Mouse (Mus musculus): ENCODE measurements around the gene Grm5.
A peak's percentile ranks its signal among the peaks of the same experiment; 100 is the strongest.

Grm5 gene

DNA sequence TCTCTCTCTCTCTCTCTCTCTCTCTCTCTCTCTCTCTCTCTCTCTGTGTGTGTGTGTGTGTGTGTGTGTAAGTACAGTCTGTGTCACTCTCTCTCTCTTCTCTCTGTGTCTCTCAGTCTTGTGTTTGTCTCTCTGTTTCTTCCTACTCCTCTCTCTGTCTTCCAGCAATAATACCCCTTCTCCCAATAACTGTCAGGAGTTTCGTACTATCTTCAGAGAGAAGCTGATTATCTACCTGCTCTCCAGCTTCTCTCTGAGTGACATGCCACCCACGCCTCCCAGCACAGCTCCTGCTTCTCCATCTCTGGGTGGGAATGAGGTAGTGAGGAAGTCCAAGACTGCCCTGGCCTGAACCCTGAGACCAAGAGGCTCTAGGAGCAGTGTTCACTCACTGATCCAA lies at the start of gene Grm5:
Gene Grm5 (plus strand): TSS at position 301 of the 400 bp plus-strand sequence.
- no peak for DNase-seq

DNA sequence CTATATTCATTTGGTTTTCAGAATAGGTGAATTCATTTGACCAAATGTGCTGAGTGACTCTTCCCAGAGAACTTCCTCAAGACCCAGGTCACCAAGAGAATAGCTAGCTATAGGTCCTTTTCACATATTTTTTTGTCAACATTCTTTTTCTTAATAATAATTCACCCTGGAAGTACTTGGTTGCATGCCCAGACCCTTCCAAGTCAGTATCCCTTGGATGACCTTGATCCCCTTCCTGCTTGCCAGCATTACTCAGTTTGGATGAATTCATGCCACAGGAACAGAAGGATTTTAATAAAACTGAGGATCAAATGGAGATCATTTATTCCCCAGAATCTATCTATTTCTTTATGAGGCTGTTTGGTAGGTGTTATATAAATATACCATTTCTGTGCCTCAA lies 44.9 kb upstream of the Grm5 start:
- no peak for DNase-seq

DNA sequence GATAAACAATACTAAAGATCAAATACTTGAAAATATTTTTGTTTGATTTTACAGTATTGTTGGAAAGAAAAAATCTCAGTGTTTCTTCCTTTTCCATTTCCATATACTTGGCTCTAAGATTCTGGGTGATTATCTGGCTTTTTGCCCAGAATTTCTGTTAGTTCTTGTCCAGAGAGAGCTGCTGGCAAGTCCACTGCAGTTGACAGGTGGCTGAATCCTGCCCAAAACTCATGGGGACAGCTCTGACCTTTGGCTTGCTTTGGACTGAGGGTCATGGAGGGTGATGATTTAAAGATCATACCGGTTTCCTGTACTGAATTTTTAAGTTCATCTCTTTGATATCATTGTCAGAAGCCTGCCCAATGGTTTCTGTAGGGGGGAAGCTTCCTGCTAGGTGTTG lies 18.7 kb upstream of the Grm5 start:
- DNase-seq = no peak

DNA sequence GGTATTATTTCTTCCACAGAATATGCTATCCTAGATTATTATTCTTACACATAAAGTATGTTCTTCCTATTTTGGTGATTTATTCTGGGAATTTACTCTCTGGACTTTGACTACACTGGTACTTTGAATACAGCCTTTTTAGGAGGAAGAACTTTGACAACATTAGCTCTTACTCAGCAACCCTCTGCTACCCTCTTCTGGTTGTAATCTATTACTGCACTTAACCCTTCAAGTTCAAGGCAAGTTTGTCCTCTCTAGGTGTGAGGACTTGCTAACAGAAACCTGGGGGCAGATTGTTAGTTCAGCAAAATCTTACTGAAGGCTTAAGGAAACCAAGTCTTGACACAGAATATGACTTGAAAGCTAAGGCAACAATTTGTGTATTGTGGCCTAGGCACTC lies 17.5 kb upstream of the Grm5 start:
- DNase-seq = no peak

DNA sequence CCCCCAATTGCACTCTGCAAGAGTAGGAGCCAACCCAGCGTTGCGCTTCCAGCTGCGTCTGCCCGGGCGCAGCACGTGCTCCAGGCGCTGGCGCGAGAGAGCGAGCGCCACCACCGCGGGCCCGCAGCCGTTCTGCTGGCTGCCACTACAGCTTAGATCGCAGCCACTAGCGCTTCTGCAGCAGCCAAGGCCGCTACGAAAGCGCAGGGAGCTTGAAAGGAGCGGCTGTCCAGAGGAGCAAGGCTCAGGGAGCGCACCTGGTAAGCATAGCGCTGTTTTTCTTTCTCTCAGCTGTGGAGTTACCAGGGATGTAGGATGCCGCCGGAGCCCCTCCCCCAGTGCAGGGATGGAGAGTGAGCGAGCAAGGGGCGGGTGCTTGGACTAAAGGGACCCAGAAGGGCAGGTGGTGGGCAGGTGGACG lies 323 bp downstream of the Grm5 start:
- DNase-seq = no peak

DNA sequence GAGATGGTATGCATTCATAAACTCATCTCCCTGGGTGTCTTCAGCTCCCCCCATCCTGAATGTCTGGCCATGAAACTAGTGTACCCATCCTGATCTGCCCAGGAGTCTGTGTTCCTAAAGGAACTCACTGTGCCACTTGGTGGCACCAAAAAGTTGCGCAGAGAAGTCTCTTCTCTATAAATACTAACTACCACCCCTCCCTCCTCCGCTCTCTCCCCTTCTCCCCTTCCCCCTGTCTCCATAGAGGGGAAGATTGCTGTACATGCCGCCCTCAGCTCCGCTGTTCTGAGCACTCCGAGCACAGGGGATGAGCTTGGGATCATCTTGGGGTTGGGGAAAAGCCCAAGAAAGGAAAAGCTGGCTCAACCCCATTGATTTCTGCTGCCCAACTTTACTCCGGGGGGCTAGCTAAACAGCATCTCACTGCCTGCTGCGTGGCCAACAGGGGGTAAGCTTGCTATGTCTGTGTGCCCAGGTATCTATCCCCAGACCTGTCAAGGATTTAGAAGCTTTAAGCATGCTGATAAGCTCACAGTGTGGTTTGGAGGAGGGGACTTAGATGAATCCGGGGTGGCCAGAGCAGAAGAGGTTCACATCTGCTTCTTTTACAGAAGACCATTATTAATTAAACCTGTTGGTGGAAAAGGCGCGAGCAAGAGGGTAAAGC lies 2.4 kb downstream of the Grm5 start:
- DNase-seq = no peak

DNA sequence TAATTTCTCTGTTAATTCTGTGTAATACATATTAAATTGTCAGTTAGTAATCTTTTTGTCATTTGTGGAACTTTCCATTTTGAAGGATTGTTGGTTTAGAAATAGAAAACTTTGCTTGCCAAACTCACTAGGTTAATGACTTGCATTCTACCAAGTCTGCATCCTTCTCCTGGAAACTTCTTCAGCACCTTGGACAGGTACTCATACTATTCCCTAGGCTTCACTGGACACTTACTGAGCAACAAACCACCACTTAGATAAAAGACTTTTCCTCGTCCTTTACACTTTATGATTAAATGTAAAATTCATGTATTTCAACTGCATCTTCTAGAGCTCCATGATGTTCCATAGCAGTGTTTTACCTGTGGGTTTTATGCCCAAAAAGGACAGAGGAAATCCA lies 4.0 kb downstream of the Grm5 start:
- no peak for DNase-seq

DNA sequence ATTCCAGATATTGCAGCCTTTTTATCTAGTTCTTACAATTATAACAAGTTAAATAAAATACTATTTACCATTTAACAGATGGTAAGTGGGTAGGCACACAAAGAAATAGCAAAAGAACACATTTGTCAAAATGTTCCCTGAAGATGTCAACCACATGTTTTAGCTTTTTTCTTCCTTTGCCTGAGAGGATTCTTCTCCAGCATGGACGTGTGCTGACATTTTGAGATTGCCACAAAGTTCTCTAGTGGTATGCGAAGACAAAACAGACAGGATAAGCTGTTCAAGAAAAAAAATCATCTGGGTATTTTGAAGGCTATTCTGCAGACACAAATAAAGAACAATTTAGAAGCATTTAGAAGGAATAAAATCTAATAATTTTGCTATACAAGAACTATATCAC lies 42.3 kb downstream of the Grm5 start:
- no peak for DNase-seq

DNA sequence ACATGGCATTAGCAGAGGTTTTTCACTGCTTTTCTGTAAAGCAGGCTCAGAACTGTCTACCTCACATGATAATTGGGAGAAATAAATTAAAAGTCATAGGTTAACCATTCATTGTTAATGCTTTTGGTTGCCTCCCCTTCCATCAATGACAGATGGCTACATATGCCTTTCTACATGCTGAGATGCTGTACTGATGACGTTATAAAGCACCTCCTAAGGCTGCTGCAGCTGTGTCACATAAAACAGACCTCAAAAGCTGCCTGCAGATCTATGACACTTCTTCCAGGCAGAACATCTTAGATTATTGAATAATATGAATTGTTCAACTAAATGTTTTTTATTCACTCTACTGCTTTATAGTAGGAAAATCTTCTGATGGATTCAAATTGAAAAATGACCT lies 51.6 kb downstream of the Grm5 start:
- DNase-seq = no peak

DNA sequence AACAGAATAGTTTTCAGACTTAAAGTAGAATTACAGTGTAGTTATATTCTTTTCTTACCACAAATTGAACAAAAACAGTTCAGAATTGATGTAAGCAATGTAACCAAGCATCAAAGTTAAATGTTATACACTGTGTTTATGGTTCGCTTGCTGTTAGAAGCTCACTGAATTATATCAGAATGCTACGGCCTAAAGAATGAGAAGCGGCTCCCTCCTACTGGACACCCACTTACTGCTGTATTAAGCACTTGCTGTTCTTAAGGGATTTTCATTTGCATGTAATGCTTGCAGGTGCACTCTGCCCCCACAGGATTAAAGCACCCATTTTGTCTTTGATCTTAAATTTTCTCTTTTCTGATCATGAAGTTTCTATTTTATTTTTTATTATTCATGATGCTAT lies 66.6 kb downstream of the Grm5 start:
- no peak for DNase-seq

DNA sequence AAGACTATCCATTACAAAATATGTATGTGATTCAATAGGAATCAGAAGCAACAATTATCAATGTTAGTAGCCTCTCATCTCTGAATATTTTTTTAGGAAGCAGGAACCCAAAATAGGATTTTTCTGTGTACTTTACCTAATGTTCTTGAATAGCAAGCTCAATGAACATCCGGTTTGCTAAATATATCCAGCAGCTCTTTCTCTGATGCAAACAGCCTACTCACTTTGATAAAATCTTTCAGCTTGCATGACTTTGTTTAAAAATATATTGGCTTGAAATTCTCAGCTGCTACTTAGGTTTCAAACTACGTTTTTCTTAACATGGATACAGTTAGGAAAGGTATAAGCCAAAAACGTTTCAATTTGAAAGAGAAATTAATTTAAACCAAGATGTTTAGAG lies 77.8 kb downstream of the Grm5 start:
- DNase-seq = no peak

DNA sequence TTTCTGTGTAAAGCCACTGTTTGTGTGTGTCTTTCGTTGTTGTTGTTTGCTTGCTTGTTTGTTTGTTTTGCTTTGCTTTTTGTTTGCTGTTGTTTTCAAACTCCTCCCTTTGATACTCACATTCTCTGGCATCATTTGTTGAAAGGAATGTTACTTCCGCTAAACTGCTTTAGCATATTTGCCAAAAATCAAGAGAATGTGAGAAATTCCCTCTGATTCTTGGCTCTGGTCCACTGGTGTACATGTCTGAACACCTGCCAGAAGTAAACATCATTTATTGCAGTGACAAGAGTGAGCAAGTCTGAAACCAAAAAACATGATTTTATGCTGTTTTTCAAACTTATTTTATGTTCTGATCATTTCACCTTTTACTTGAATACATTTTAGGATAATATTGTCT lies 80.1 kb downstream of the Grm5 start:
- no peak for DNase-seq

DNA sequence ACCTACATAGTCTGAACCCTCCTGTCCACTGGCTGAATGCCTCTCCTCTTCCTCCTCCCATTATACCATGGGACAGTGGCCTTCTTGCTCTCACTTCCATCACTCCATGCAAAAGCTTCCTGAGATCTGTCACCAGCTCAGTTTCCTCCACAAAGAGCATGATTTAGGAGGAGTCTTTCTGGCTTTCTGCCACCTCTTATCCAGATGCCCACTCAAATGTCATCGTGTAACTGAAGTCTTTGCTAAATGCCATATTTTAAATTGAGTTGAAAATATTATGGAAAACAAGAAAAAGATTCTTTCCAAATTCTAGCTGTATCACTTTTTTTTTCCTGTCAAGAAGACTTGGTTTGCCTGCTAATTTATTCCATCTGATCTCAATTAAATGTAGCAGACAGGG lies 132.4 kb downstream of the Grm5 start:
- DNase-seq = no peak

DNA sequence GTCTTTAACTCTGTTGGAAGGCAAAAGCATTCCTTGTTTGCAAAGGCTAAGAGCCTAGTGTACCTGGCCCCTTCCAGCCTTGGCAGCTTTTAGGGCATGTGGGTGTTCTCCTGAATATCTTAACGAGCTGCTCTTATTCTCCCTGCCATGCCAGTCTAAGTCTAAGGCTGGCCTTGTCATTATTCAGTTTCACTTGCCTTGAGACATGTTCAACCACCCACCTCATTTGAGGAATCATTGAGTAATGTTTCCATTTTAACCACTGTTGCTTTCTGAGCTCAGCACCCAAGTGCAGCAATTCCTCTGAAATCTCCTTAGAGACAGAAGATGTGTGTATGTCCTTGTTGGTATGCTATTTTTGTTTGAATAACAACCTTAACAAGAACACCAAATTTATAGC lies 134.7 kb downstream of the Grm5 start:
- no peak for DNase-seq

DNA sequence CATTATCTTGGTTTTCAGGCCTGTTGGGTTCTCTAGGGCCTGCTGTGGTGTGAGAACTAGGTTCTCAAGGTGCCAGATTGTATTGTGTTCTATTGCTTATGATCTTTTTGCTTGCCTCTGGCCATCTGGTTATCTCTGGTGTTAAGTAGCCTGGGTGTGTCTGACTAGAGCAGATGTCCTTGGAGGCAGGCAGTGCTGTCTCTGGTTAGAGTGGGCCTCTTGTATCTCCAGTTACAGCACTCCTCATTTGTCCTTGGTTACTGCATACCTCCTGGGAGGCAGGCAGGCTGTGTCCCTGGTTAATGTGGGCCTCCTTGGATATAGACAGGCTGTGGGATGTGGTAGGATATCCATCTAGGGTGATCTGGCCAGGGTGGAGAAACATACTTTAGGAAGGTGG lies 150.5 kb downstream of the Grm5 start:
- DNase-seq = no peak

DNA sequence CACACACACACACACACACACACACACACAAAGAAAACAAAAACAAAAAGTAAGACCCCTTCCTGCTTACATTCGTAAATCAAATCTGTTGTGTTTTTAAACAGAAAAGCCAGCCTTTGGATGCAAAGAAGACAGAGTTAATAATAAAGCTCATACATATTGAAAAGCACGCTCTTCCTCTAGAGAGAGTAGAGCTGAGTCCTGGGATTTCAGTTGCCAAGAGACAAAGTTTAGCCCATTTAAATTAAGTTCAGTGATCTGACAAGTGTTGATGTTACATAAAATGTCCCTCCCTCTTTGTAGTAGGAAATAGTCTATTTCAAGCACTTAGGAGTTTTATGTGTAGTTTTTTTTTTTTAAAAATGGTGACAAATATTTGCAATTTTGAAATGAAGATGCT lies 178.0 kb downstream of the Grm5 start:
- no peak for DNase-seq

DNA sequence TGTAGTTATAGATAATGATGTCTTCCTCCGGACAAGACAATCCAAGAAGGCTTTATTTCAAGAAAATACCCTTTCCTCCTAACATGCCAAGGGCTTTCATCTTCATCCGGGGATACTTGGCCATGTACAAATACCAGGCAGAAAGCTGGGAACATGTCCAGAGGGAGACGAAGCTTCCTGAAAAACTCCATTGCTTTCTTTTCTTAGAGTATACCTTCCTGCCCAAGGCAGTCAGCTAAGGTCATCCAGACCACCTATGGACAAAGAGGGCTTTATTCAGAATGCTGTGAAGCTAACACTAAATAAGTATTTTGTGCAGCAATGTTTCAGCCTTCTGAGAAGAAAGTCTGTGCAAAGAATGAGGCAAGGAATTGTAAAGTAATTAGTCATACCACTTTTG lies 178.4 kb downstream of the Grm5 start:
- DNase-seq = no peak

DNA sequence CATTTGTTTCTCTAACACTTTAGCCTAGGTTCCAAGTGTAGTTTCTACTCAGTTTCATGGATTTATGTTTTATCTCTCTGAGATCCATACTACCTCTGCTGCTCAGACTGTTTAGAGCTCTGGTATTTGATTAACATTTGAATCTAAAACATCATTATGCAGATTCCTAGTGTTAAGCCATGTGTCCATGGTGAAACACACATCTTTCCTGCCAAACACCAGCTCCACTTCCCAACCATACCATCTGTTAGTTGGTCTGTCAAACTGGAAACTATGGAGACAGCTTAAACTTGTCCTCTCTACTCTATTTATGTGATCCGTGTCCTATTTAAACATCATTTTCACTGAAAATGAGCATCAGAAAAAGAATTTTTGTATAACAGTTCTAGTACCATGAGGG lies 203.6 kb downstream of the Grm5 start:
- no peak for DNase-seq

DNA sequence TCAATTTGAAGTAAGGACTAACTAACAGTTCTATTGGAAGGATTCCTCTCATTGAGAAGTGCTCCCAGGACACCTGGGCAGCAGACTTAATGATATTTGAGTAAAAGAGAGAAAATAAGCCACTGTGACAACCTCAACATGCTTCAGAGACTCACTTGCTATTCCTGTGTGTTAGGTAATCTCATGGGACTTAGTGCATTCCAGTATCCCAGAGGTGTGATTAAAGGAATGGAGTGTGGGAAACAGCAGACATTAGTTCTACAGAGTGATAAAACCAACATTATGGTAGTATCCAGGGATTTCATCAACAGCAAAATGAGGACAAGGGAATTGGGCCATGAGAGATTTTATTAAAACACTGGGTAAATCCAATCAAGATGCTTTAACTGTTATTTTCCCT lies 205.0 kb downstream of the Grm5 start:
- no peak for DNase-seq

DNA sequence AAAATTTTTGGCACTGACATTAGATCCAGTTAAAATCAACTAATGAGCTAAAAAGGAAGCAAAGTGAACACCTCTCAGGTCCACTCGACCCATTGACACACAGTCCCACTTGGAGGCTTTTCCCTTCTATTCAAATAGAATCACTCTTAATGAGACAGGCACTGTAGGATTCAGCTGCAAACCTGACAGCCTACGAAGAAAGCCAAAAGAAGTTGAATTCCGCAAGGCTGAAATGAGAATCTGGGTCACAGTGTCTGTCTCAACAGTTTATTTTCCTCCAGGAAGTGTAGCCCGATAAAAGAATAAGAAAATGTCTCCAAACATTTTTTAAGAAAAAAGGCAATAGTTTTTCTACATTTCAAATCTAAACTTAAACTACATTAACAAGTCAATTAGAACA lies 209.9 kb downstream of the Grm5 start:
- no peak for DNase-seq

DNA sequence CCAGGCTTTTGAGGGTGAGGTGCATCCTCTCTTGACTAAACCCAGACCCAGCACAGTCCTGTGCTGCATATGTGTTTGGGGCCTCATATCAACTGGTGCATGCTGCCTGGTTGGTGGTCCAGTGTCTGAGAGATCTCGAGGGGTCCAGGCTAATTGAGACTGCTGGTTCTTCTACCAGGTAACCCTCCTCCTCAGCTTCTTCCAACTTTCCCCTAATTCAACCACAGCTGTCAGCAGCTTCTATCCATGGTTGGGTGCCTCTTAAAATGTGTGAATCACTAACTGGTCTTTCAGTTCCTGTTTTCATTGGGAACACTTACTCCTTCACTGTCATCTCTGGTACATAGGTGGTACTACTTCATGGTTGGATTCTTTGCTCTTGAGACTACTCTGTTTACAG lies 240.9 kb downstream of the Grm5 start:
- DNase-seq = no peak

DNA sequence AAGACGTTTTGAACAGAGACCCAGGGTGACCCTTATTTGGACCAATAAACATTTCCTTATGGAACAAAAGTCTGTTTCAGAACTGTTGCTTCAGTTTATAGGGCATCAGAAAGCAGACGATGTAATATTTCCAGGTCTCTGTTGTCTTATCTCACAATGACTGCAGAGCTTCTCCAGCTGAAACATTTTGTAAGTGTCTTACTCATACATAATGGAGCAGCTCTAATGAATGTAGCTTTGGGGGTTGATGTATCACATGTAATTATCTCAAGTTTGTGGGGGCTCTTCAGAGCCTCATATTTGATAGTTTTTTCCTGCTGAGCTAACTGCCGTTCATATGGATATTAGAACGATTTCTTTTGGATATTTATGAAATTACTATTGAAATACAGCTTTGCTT lies 250.7 kb downstream of the Grm5 start:
- DNase-seq = no peak

DNA sequence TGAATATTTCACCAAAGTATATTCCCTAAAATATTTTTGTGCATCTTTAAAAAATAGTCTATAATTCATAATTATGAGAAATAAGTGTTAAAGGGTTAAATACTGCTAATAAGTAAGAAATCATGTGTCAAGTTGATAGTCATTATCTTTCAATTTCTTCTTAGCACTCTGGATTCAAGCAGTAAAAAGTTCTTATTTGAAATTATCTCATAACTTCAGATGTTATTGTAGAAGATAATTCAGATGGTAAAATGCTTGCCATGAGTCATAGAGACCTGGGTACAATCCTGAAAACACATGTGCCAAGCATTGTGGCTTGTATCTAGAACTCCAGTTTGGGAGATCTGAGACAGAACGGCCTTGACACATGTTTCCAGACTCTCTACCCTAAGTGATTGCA lies 254.6 kb downstream of the Grm5 start:
- DNase-seq = no peak

DNA sequence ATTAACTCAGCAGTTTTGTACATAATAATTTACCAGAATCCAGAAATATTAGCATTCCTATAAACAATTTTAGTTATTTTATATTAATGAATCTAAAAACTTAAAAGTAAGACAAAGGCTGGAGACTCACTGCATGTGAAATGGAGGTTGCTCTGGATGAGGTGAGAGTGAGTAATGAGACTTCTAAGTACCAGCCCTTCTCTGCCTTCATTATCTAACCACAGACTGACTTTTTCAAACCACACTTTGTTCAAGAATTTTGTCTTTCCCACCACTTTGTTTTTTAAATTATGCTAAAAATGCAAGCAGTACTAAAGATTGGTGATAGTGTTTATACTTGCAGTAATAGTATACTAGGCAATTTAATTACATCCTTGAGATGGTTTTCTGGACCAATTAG lies 259.5 kb downstream of the Grm5 start:
- no peak for DNase-seq

DNA sequence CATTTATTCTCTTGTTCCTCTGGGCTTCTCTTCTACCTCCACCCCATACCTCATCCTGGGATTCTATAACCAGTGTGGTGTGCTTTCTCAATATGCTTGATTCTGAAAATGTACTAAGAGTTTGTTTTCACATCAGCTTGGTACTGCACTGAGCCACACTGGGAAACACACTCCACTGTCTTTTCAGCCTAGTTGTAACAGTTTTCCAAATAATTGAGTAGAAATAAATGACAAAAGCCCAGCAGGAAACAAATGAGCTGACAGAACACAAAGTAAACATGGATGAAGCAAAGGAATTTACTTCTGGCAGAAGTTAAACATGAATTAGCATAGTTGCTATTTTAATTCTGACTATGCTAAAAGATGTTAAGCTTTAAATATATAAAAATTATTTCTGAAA lies 262.1 kb downstream of the Grm5 start:
- DNase-seq = no peak

DNA sequence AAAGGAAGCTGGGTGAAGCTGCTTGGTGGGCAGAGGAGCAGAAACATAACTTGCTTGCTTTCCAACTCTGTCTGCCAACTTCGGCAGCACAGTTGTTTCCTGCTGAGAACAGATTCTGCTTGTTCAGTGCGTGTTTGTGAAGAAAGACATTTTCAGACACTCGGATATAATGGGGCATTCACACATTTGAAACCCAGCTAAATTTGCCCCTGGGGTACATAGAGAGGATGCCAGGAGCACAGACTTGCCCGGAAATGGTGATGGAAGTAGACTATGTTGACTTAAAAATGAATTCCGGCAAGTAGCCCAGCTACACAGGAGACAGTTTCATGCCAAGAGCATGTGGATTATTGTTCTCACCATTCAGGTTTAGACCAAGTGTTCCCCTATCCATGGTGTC lies 342.0 kb downstream of the Grm5 start:
- peak; percentile 35 for DNase-seq

Data from cerebellum, adult 9-11 months (tissue).